Mouse (Mus musculus) stomach, embryonic 16.5 days (tissue): ENCODE measurements around the gene Rmnd5a. TPM values are rescaled to one million over a fixed set of nuclear protein-coding genes. Genes with fewer than 3 reads are reported as not detected.
"Not testable (repeated sequence)": the region's sequence is repeated elsewhere in the genome, so short reads cannot be mapped to it uniquely, and the experiment has no call there.

ENCODE experiments used
- ATAC-seq: fragments of 200-750 bp; cut with Nextera tagmentation; 2 replicates; pipeline ENCODE4 v1.8.0; 2017; ENCODE audit warnings: moderate number of reproducible peaks, moderate TSS enrichment; ENCODE audit not compliant: insufficient read depth, low FRiP score
- H3K27ac ChIP-seq: fragments of 300-500 bp; sonication (generic); 2 replicates; pipeline ENCODE4 v1.5.1; 2014; ENCODE audit warnings: low read length
- H3K27me3 ChIP-seq: fragments of 300-500 bp; sonication (generic); 2 replicates; pipeline ENCODE4 v1.6.1; 2014; ENCODE audit warnings: low read length, control low read depth, mixed read lengths; ENCODE audit not compliant: control insufficient read depth, insufficient read depth
- H3K36me3 ChIP-seq: fragments of 300-500 bp; sonication (generic); 2 replicates; pipeline ENCODE4 v1.6.1; 2014; ENCODE audit warnings: low read length; ENCODE audit not compliant: control insufficient read depth, insufficient read depth
- H3K4me1 ChIP-seq: fragments of 300-500 bp; sonication (generic); 2 replicates; pipeline ENCODE4 v1.6.1; 2014; ENCODE audit warnings: low read length, control low read depth, mixed read lengths; ENCODE audit not compliant: control insufficient read depth, insufficient read depth
- H3K4me2 ChIP-seq: fragments of 300-500 bp; sonication (generic); 2 replicates; pipeline ENCODE4 v1.6.1; 2014; ENCODE audit warnings: low read depth, low read length, mixed read lengths
- H3K4me3 ChIP-seq: fragments of 300-500 bp; sonication (generic); replicated peaks from 2 replicates; pipeline ENCODE4 v1.5.1; 2014; ENCODE audit warnings: mild to moderate bottlenecking, low read length
- H3K9ac ChIP-seq: fragments of 300-500 bp; sonication (generic); 2 replicates; pipeline ENCODE4 v1.6.1; 2014; ENCODE audit warnings: low read length
- H3K9me3 ChIP-seq: fragments of 300-500 bp; sonication (generic); replicated peaks from 2 replicates; pipeline ENCODE4 v1.6.1; 2016; ENCODE audit warnings: low read length, control low read depth; ENCODE audit not compliant: control insufficient read depth
- WGBS: fragments of 180-500 bp; shearing (Covaris S2); extraction: QIAGEN DNeasy Blood & Tissue Kit; methylation state at CpG from one replicate; pipeline ENCODE4 v1.1.7; 2014; 5-methylcytosine and 5-hydroxymethylcytosine counted together
- polyA plus RNA-seq: library from polyadenylated mRNA; unstranded; fragments of >200 nt; fragmentation: Nextera tagmentation; extraction: Ambion mirVana; gene quantifications from 2 replicates; pipeline ENCODE4 v1.2.1, GENCODE M21; 2015

Rmnd5a gene
- polyA plus RNA-seq, 1 experiment from 2014 or later = 9.5 TPM

DNA sequence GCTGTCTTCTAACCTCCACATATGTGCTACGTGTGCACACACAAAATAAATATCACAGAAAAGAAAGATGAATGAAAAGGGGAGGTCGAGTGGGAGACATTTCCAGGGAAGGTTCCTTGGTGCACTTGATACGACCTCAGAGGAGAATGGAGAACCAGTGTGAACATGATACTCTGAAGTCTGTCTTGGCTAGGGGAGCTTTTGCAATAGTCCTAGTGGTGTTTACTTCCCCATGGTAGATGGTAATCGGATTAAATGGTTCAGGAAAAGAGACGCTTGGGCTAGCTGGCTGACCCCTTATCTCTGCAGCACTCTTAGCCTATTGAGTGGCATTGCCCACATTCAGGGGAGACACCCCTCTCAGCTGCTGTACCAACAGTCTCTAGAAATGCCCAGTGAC, 36.3 kb upstream of the Rmnd5a start:
- no peaks in the 10 kb centered on the region for H3K9me3 ChIP-seq
- no peaks in the 10 kb centered on the region for H3K27me3 ChIP-seq
- H3K4me1 ChIP-seq = no peaks in the 10 kb centered on the region
- 66% methylated on average over 5 of the region's 5 CpGs for WGBS
- no peaks in the 10 kb centered on the region for H3K36me3 ChIP-seq
- no peak overlapping the region for H3K27ac ChIP-seq
- no peak overlapping the region for H3K9ac ChIP-seq
- no peak overlapping the region for H3K4me2 ChIP-seq
- H3K4me3 ChIP-seq = no peak overlapping the region
- no peak for ATAC-seq

GRCm38 (mm10) chr6:71475604-71476003, 35.2 kb upstream of the Rmnd5a start:
- no peak overlapping the region for H3K4me2 ChIP-seq
- no peaks in the 10 kb centered on the region for H3K36me3 ChIP-seq
- no peak overlapping the region for H3K9ac ChIP-seq
- no peaks in the 10 kb centered on the region for H3K9me3 ChIP-seq
- WGBS = 85% methylated on average over 3 of the region's 3 CpGs
- H3K27ac ChIP-seq = no peak overlapping the region
- H3K4me3 ChIP-seq = no peak overlapping the region
- no peaks in the 10 kb centered on the region for H3K27me3 ChIP-seq
- H3K4me1 ChIP-seq = no peaks in the 10 kb centered on the region
- ATAC-seq = no peak

DNA sequence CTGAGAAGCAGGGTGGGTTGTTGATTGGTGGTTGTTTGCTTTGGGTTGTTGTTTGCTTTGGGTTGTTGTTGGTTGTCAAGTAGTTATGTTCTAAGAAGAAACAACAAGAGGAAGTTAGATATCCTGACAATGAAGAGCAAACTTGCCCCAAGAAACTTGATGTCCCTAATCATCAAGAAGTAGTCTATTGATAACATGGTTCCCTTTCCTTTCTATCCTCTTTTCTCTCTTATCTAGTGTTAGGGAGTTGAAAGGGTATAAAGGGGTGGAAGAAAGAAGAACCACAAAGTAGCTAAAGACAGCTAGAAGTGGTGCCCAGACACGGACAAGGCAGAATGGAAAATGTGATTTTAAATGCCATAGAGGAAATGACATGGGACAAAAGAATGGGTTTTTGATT, 32.3 kb upstream of the Rmnd5a start:
- Histone ChIP-seq H3K4me1 (no peaks in the 10 kb centered on the region), H3K36me3 (no peaks in the 10 kb centered on the region), H3K4me3 (no peak overlapping the region), H3K27ac (no peak overlapping the region), H3K27me3 (no peaks in the 10 kb centered on the region), H3K4me2 (no peak overlapping the region), H3K9me3 (no peaks in the 10 kb centered on the region), H3K9ac (no peak overlapping the region)
- ATAC-seq = no peak
- 70% methylated on average over 1 of the region's 1 CpGs for WGBS

DNA sequence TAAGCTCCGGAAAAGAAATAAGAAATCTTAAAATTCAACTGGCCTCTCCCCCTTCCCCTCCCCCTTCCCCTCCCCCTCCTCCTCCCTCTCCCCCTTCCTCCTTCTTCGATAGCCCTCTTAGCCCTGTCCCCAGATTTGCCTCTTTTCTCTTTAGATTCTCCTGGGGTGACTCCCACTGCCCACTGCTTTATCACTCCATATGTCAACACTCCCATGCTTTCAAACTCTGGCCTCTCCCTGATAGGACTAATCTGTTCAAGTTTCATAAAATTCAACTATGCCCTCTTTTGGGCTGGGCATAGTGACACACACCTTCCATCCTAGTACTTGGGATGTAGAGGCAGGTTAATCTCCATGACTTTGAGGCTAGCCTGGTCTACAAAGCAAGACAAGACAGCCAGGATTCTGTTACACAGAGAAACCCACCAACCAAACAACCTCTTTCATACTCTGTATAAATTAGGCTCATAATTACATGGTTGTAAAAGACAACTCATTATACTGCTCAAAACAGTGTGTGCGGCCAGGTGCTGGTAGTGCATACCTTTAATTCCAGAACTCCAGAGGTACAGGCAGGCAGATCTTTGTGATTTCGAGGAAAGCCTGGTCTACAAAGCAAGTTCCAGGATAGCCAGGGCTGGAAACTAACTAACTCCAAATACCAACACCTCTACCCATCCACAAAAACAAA, 31.5 kb upstream of the Rmnd5a start:
- no peaks in the 10 kb centered on the region for H3K36me3 ChIP-seq
- 75% methylated on average over 4 of the region's 4 CpGs for WGBS
- H3K4me3 ChIP-seq = no peak overlapping the region
- H3K9me3 ChIP-seq = no peaks in the 10 kb centered on the region
- no peak overlapping the region for H3K9ac ChIP-seq
- no peak overlapping the region for H3K4me2 ChIP-seq
- no peaks in the 10 kb centered on the region for H3K27me3 ChIP-seq
- H3K27ac ChIP-seq = no peak overlapping the region
- H3K4me1 ChIP-seq = no peaks in the 10 kb centered on the region
- peak; percentile 77; the same call in 1 of the 2 replicates for ATAC-seq

GRCm38 (mm10) chr6:71469291-71469690, 28.9 kb upstream of the Rmnd5a start:
- no peak for ATAC-seq
- Histone ChIP-seq H3K4me2 (no peak overlapping the region), H3K27ac (no peak overlapping the region), H3K4me1 (no peaks in the 10 kb centered on the region), H3K4me3 (no peak overlapping the region), H3K9ac (no peak overlapping the region), H3K9me3 (no peaks in the 10 kb centered on the region), H3K36me3 (no peaks in the 10 kb centered on the region), H3K27me3 (no peaks in the 10 kb centered on the region)
- WGBS = 24% methylated on average over 3 of the region's 3 CpGs

DNA sequence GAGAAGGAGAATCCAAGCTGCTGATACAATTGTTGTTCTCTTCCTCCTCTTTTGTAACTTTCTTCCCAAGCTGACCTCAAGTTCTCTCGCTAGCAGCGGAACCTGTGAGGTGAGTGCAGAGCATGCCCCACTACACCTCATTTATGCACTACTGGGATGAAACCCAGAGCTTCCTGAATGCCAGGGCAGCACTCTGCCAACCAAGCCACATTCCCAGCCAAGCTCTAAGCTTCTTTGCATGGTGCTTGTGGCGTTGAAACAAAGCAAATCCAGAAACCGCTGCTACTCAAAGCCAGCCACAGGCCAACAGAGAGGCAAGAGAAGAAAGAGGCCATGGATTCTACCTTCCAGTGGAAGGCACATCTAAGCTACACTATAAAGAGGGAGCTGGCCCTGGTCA, 27.3 kb upstream of the Rmnd5a start:
- no peaks in the 10 kb centered on the region for H3K9me3 ChIP-seq
- no peaks in the 10 kb centered on the region for H3K4me1 ChIP-seq
- no peak overlapping the region for H3K4me2 ChIP-seq
- H3K27me3 ChIP-seq = no peaks in the 10 kb centered on the region
- H3K4me3 ChIP-seq = no peak overlapping the region
- no peak overlapping the region for H3K27ac ChIP-seq
- no peak for ATAC-seq
- no peak overlapping the region for H3K9ac ChIP-seq
- H3K36me3 ChIP-seq = no peaks in the 10 kb centered on the region
- WGBS = 84% methylated on average over 4 of the region's 4 CpGs

- no peak overlapping the region for H3K4me2 ChIP-seq
- no peaks in the 10 kb centered on the region for H3K36me3 ChIP-seq
- H3K27me3 ChIP-seq = no peaks in the 10 kb centered on the region
- no peaks in the 10 kb centered on the region for H3K4me1 ChIP-seq
- no peaks in the 10 kb centered on the region for H3K9me3 ChIP-seq
- no peak overlapping the region for H3K9ac ChIP-seq
- WGBS = 90% methylated on average over 3 of the region's 3 CpGs
- H3K4me3 ChIP-seq = no peak overlapping the region
- H3K27ac ChIP-seq = no peak overlapping the region
- no peak for ATAC-seq
Observed at GRCm38 (mm10) chr6:71465146-71465545, 24.7 kb upstream of the Rmnd5a start.

DNA sequence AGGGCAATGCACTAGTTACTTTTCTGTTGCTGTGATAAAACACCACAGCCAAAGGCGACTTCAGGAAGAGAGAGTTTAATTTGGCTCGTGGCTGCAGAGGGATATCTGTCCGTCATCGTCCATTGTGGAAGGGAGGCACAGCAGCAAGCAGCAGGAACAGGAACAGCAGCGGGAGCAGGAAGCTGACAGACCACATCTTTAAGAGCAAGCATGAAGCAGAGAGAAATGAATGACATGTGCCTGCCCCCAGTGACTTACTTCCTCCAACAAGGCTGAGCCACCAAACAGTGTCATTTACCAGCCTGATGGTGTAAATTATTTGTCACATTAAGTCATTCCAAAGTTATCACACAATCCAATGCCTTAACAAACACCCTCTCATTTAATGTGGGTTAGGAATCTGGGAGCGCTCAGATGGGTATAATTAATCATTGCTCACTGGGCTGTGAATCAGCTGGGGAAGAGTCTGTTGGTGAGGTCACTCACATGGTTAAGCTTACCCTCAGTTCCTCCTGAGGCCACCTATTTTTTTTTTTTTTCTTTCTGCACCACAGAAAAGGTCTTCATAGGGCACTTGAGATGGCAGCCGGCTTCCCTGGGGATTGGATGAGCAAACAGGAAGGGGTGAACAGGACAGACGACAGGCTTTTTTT, 17.6 kb upstream of the Rmnd5a start:
- no peaks in the 10 kb centered on the region for H3K9me3 ChIP-seq
- no peak for ATAC-seq
- no peak overlapping the region for H3K4me3 ChIP-seq
- H3K27ac ChIP-seq = no peak overlapping the region
- no peak overlapping the region for H3K9ac ChIP-seq
- no peaks in the 10 kb centered on the region for H3K4me1 ChIP-seq
- WGBS = 66% methylated on average over 8 of the region's 8 CpGs
- H3K36me3 ChIP-seq = no peaks in the 10 kb centered on the region
- H3K27me3 ChIP-seq = no peaks in the 10 kb centered on the region
- H3K4me2 ChIP-seq = no peak overlapping the region

DNA sequence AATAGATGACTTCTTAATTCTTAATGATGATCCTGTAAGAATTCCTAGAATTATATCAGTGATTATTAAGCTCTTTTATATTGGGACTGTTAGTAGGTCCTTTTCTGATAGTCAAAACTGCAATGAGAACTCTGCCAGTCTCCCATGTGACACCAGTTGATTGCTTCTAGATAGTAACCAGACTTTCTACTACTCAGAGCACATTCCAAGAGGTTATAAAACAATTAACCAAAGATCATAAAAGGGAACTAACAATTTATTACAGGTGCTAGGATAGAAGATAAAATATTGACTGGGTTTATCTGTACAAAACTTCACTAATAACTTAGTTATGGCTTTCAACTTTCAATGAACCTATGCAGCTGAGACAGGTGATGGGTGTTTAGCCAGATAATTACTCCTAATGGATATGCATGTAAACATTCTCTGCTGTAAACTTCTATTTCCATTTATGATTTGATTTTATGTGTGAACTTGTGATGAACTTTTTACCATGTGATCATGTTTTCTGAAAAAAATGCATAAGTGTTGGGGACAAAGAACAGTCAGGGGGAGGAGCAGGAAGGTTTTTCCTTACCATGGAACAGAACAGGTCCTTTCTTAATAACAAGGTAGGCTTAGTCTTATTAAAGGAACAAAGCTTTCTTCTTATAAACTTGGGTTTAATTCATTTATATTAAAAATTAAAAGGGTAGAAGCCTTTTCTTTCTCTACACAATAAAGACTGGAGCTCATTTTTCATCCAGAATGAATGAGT, 13.7 kb upstream of the Rmnd5a start:
- not testable (repeated sequence) for H3K36me3 ChIP-seq, ATAC-seq, H3K4me1 ChIP-seq, H3K27ac ChIP-seq, H3K4me3 ChIP-seq, H3K27me3 ChIP-seq, H3K4me2 ChIP-seq, H3K9me3 ChIP-seq, H3K9ac ChIP-seq
